Mouse (Mus musculus): ENCODE results near the gene Rnf212b.

- TF ChIP-seq CTCF (conservative IDR thresholded peaks at IDR 0.05 in 1 of 2, IDR thresholded peaks at IDR 0.05 in 1 of 2; ENCODE audit: low read depth in 2 of 2, low read length in 2 of 2) (no peak), TCF12 (IDR thresholded peaks at IDR 0.05; ENCODE audit: low read depth, low read length) (no peak), CHD1 (IDR thresholded peaks at IDR 0.05; ENCODE audit: low read depth, low read length) (no peak)
Observed at GRCm38 (mm10) chr14:54903641-54904040, 89.7 kb downstream of the Rnf212b start.

Measured in CH12.LX (cell line).